Mouse (Mus musculus) MEL (cell line): ENCODE data around the gene Poc1b. TPM values are rescaled to one million over a fixed set of nuclear protein-coding genes. Genes with fewer than 3 reads are reported as not detected.

Experiments
- DNase-seq: peaks from one replicate; pipeline ENCODE4 v3.0.0; 2011; ENCODE audit warnings: low read depth, low spot score
- H3K27ac ChIP-seq: 2 replicates; pipeline ENCODE4 v1.5.1; 2012; ENCODE audit warnings: low read depth, mild to moderate bottlenecking, control low read depth, low read length, moderate library complexity; ENCODE audit not compliant: control insufficient read depth
- H3K27me3 ChIP-seq, 2 experiments: fragments of 150-350 bp in 1 of 2; sonication (generic) in 1 of 2; 2 replicates each; pipeline ENCODE4 v1.6.1; 2012; ENCODE audit warnings: low read length in 2 of 2, mild to moderate bottlenecking in 2 of 2, improper control_type of control experiment in 1 of 2, moderate library complexity in 1 of 2; ENCODE audit not compliant: insufficient read depth in 2 of 2, control insufficient read depth in 1 of 2
- H3K36me3 ChIP-seq, 2 experiments: 2 replicates each; pipeline ENCODE4 v1.6.1; 2012 to 2014; ENCODE audit warnings: low read length in 2 of 2, improper control_type of control experiment in 1 of 2, inconsistent platforms in 1 of 2, mild to moderate bottlenecking in 1 of 2; ENCODE audit not compliant: insufficient read depth in 2 of 2, control insufficient read depth in 1 of 2
- H3K4me1 ChIP-seq, 2 experiments: fragments of 150-350 bp in 1 of 2; sonication (generic) in 1 of 2; 2 replicates each; pipeline ENCODE4 v1.6.1; 2012; ENCODE audit warnings: low read length in 2 of 2, improper control_type of control experiment in 1 of 2, mild to moderate bottlenecking in 1 of 2; ENCODE audit not compliant: insufficient read depth in 2 of 2, control insufficient read depth in 1 of 2
- H3K4me3 ChIP-seq, 2 experiments: fragments of 150-350 bp in 1 of 2; sonication (generic) in 1 of 2; 2 replicates each; pipeline ENCODE4 v1.5.1; 2012; ENCODE audit warnings: low read depth in 2 of 2, low read length in 2 of 2, mild to moderate bottlenecking in 2 of 2, moderate library complexity in 2 of 2, control low read depth in 1 of 2, improper control_type of control experiment in 1 of 2; ENCODE audit not compliant: control insufficient read depth in 1 of 2, insufficient read depth in 1 of 2
- H3K79me2 ChIP-seq: 2 replicates; pipeline ENCODE4 v1.6.1; 2012; ENCODE audit warnings: mild to moderate bottlenecking, low read length, moderate library complexity; ENCODE audit not compliant: control insufficient read depth, poor library complexity, insufficient read depth
- H3K9ac ChIP-seq: 2 replicates; pipeline ENCODE4 v1.6.1; 2012; ENCODE audit warnings: low read depth, mild to moderate bottlenecking, control low read depth, low read length, moderate library complexity; ENCODE audit not compliant: control insufficient read depth, poor library complexity, severe bottlenecking
- H3K9me3 ChIP-seq: fragments of 150-350 bp; sonication (generic); replicated peaks from 2 replicates; pipeline ENCODE4 v1.6.1; 2012; ENCODE audit warnings: mild to moderate bottlenecking, low read length, improper control_type of control experiment, moderate library complexity; ENCODE audit not compliant: insufficient read depth
- CHD1 ChIP-seq: IDR thresholded peaks from 2 replicates; pipeline ENCODE4 v1.6.1; 2012; ENCODE audit warnings: low read depth, mild to moderate bottlenecking, inconsistent platforms, low read length, improper control_type of control experiment
- CHD2 ChIP-seq: IDR thresholded peaks from 2 replicates; pipeline ENCODE4 v1.6.1; 2011; ENCODE audit warnings: low read length, improper control_type of control experiment
- CTCF ChIP-seq, 3 experiments: IDR thresholded peaks in 2 of 3; conservative IDR thresholded peaks in 1 of 3; 2 replicates each; pipeline ENCODE4 v1.5.1; 2011 to 2012; ENCODE audit warnings: low read length in 3 of 3, low read depth in 2 of 3, mild to moderate bottlenecking in 2 of 3, improper control_type of control experiment in 1 of 3, inconsistent platforms in 1 of 3, mixed read lengths in 1 of 3, moderate library complexity in 1 of 3; ENCODE audit not compliant: control insufficient read depth in 1 of 3, insufficient read depth in 1 of 3, poor library complexity in 1 of 3, severe bottlenecking in 1 of 3
- E2F4 ChIP-seq: IDR thresholded peaks from 2 replicates; pipeline ENCODE4 v1.6.1; 2011; ENCODE audit warnings: low read depth, low read length, improper control_type of control experiment, borderline replicate concordance
- ELF1 ChIP-seq: IDR thresholded peaks from 2 replicates; pipeline ENCODE4 v1.6.1; 2014; ENCODE audit warnings: low read depth, mild to moderate bottlenecking, inconsistent platforms, low read length, improper control_type of control experiment, moderate library complexity
- GATA1 ChIP-seq: IDR thresholded peaks from 2 replicates; pipeline ENCODE4 v1.6.1; 2011; ENCODE audit warnings: low read depth, low read length, improper control_type of control experiment
- MAX ChIP-seq: IDR thresholded peaks from 2 replicates; pipeline ENCODE4 v1.6.1; 2011; ENCODE audit warnings: low read length, improper control_type of control experiment
- MAZ ChIP-seq: IDR thresholded peaks from 2 replicates; pipeline ENCODE4 v1.6.1; 2012; ENCODE audit warnings: low read depth, mild to moderate bottlenecking, inconsistent platforms, low read length, improper control_type of control experiment
- MXI1 ChIP-seq: IDR thresholded peaks from 2 replicates; pipeline ENCODE4 v1.6.1; 2011; ENCODE audit warnings: mild to moderate bottlenecking, low read depth, low read length, improper control_type of control experiment
- MYB ChIP-seq: IDR thresholded peaks from 2 replicates; pipeline ENCODE4 v1.6.1; 2011; ENCODE audit warnings: mild to moderate bottlenecking, low read depth, low read length, improper control_type of control experiment
- MYC ChIP-seq: IDR thresholded peaks from 2 replicates; pipeline ENCODE4 v1.6.1; 2011; ENCODE audit warnings: low read depth, mild to moderate bottlenecking, low read length, improper control_type of control experiment, moderate library complexity
- NELFE ChIP-seq: IDR thresholded peaks from 2 replicates; pipeline ENCODE4 v1.6.1; 2011; ENCODE audit warnings: low read depth, low read length, improper control_type of control experiment
- POLR2AphosphoS2 ChIP-seq: IDR thresholded peaks from 2 replicates; pipeline ENCODE4 v1.6.1; 2011; ENCODE audit warnings: low read length, improper control_type of control experiment
- RAD21 ChIP-seq: IDR thresholded peaks from 2 replicates; pipeline ENCODE4 v1.6.1; 2011; ENCODE audit warnings: mild to moderate bottlenecking, low read depth, low read length, improper control_type of control experiment
- SMC3 ChIP-seq: IDR thresholded peaks from 2 replicates; pipeline ENCODE4 v1.6.1; 2011; ENCODE audit warnings: low read depth, low read length, improper control_type of control experiment
- TAL1 ChIP-seq: IDR thresholded peaks from 2 replicates; pipeline ENCODE4 v1.6.1; 2012; ENCODE audit warnings: mild to moderate bottlenecking, inconsistent platforms, low read length, moderate library complexity, mixed read lengths
- ZKSCAN1 ChIP-seq: IDR thresholded peaks from 2 replicates; pipeline ENCODE4 v1.6.1; 2012; ENCODE audit warnings: low read depth, mild to moderate bottlenecking, inconsistent platforms, low read length, improper control_type of control experiment, moderate library complexity
- ZNF384 ChIP-seq: IDR thresholded peaks from 2 replicates; pipeline ENCODE4 v1.6.1; 2012; ENCODE audit warnings: low read depth, mild to moderate bottlenecking, inconsistent platforms, low read length, improper control_type of control experiment
- polyA plus RNA-seq, 2 experiments: library from polyadenylated mRNA; stranded (reverse) in 1 of 2; unstranded in 1 of 2; fragments of >175 nt in 1 of 2; fragments of >200 nt in 1 of 2; gene quantifications; 2 replicates each; pipeline versions ENCODE4 v1.2.1 to v1.2.4; 2012; ENCODE audit warnings: low replicate concordance in 2 of 2, low read depth in 1 of 2; ENCODE audit not compliant: insufficient read length in 2 of 2, insufficient read depth in 1 of 2, missing spikeins in 1 of 2
- total RNA-seq: library from RNA; depleted of rRNA; stranded (reverse); fragments of 300-350 nt; gene quantifications from 2 replicates; pipeline ENCODE4 v1.2.3, GENCODE M21; 2012

The Poc1b gene
- total and polyA plus RNA-seq, 3 experiments: 3.3 to 15.3 TPM; not detected in 1

DNA sequence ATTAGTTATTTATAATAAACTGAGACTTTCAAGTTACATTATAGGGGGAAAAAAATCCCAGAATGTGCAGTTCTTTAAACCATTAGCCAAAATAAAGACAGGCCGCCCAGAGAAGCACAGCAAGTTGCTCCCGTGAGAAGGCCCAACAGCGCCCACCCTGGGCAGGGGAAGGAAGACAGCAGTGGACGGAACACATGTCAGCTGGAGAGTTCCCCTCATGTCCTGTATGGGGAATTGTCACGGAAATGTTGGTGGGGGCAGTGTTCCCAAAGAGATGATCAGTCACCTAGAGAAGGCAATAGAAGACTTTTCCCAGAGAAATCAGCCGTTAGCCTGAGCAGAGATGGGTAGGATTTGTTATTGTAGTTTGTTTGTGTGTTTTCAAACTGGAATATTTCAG, 61.6 kb downstream of the Poc1b start:
- H3K27ac ChIP-seq: no peak overlapping the region
- H3K4me1 ChIP-seq: peaks cover 0 to 5% of the 10 kb centered on the region in 2 experiments; a peak in 1 of 4 replicates
- TF ChIP-seq ZKSCAN1 (no peak), CTCF (IDR thresholded peaks at IDR 0.05 in 2 of 3, conservative IDR thresholded peaks at IDR 0.05 in 1 of 3; ENCODE audit: control insufficient read depth in 1 of 3, insufficient read depth in 1 of 3, low read depth in 2 of 3, low read length in 3 of 3, poor library complexity in 1 of 3, severe bottlenecking in 1 of 3) (peak in 2 of 3 experiments; percentile 22 to 24; a peak in 3 of 6 replicates), ZNF384 (no peak)
- H3K79me2 ChIP-seq: no peaks in the 10 kb centered on the region
- no peak overlapping the region for H3K4me3 ChIP-seq
- peaks cover 0 to 2% of the 10 kb centered on the region in 2 experiments; a peak in 2 of 4 replicates for H3K36me3 ChIP-seq
- no peaks in the 10 kb centered on the region; a peak in 1 of 4 replicates for H3K27me3 ChIP-seq
- no peak for DNase-seq
- H3K9ac ChIP-seq: no peak overlapping the region
- H3K9me3 ChIP-seq: no peaks in the 10 kb centered on the region

DNA sequence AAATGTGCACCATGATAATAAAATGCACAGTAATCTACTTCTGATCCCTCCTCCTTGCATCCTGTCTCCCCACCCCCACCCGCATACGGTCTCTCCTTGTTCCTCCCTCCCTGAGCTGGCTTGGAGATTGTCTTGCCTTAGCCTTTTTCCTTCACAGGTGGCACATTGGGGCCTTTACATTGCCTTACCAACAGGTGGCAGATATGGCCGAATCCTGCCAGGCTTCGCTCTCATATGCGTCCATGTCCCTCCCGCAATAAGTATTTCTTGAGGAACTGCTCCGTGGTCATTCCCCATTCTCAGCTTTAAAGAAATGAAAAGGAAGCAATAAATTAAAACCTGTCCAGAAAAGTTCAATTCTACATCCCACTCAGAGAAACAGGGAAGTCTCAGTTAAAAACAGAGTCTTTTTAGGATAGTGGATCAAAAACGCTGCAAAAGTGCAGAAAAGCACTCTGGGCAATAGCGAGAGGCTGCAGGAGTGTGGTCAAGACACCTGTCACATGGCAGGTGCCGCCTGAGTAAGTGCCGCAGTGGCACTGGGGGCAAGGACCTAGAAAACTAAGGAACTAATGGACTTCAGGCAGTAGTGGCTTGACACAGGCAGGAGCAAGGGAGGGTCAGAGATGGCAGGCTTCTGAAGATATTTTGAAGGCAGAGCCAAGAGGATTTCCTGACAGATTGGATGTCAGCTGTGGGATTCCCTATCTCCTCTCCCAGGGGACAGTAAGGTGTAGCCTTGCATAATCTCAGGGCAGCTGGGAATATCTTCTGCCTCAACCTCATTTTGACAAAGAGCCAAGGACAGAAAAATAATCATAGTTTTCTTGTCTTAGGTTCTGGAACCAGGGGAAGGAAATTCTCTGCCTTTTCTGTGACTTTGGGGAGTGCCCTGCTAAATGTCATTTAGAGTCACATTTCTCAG, 62.3 kb downstream of the Poc1b start:
- Histone ChIP-seq H3K4me1 (peaks cover 0 to 5% of the 10 kb centered on the region in 2 experiments; a peak in 1 of 4 replicates), H3K27ac (no peak overlapping the region), H3K9ac (no peak overlapping the region), H3K4me3 (no peak overlapping the region), H3K79me2 (no peaks in the 10 kb centered on the region), H3K27me3 (no peaks in the 10 kb centered on the region; a peak in 1 of 4 replicates), H3K36me3 (peaks cover 0 to 2% of the 10 kb centered on the region in 2 experiments; a peak in 2 of 4 replicates), H3K9me3 (no peaks in the 10 kb centered on the region)
- no peak for DNase-seq
- TF ChIP-seq NELFE (no peak), ELF1 (no peak), MXI1 (no peak), CHD1 (no peak), TAL1 (no peak), CTCF (IDR thresholded peaks at IDR 0.05 in 2 of 3, conservative IDR thresholded peaks at IDR 0.05 in 1 of 3; ENCODE audit: control insufficient read depth in 1 of 3, insufficient read depth in 1 of 3, low read depth in 2 of 3, low read length in 3 of 3, poor library complexity in 1 of 3, severe bottlenecking in 1 of 3) (no peak; a peak in 1 of 6 replicates), RAD21 (no peak)

DNA sequence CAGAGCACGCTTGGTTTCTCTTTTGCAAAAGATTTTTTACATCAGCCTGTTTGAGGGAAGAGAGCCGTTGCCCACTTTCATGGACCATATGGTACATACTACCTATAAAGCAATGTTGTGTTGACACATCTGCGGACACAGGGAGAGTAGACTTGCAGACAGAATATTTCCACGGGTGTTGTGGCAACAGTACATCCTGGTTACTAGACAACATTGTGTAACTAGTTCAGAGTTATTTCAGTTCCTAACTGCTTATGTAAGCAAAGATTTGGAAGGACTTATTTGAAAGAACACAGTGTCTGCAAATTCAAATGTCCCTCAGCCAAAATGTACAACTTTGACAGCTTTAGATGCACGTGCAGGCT, 62.9 kb downstream of the Poc1b start:
- no peak for DNase-seq
- no peak overlapping the region for H3K9ac ChIP-seq
- TF ChIP-seq GATA1 (no peak), MAX (no peak), CHD2 (no peak), E2F4 (no peak), MYB (no peak), MYC (no peak), SMC3 (no peak), POLR2AphosphoS2 (no peak), RAD21 (no peak), MAZ (no peak), ELF1 (no peak)
- H3K4me3 ChIP-seq: no peak overlapping the region
- no peak overlapping the region for H3K27ac ChIP-seq
- peaks cover 0 to 5% of the 10 kb centered on the region in 2 experiments; a peak in 1 of 4 replicates for H3K4me1 ChIP-seq
- no peaks in the 10 kb centered on the region for H3K9me3 ChIP-seq
- peaks cover 0 to 2% of the 10 kb centered on the region in 2 experiments; a peak in 1 of 4 replicates for H3K36me3 ChIP-seq
- H3K27me3 ChIP-seq: no peaks in the 10 kb centered on the region; a peak in 1 of 4 replicates
- H3K79me2 ChIP-seq: no peaks in the 10 kb centered on the region
